Mouse (Mus musculus): ENCODE data around the gene Gabrb1.

The Gabrb1 gene

DNA sequence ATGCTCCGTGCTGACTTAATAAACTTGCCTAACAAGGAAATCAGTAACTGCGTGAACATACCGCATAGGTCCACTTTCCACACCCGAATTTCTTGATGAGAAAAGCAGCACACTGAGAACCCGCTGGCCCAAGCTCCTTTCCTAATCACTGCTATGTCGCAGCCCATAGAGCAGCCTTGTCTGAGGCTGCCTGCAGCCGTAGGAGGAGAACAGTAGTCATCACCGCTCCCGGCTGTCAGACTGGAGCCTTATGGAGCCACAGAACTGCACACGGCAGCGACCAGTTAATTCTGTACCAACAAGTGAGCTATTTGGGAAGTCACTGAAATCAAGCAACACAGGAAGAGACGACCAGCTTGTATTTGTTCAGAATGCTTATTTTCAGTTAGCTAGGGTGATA lies 500.8 kb downstream of the Gabrb1 start:
- intact Hi-C loops (cut with DNase I): no loop called here

GRCm38 (mm10) chr5:72159537-72159936 lies 501.6 kb downstream of the Gabrb1 start:
- intact Hi-C loops (cut with DNase I): no loop called here

GRCm38 (mm10) chr5:72160781-72161485 lies 503.0 kb downstream of the Gabrb1 start:
- intact Hi-C loops (cut with DNase I): no loop called here

DNA sequence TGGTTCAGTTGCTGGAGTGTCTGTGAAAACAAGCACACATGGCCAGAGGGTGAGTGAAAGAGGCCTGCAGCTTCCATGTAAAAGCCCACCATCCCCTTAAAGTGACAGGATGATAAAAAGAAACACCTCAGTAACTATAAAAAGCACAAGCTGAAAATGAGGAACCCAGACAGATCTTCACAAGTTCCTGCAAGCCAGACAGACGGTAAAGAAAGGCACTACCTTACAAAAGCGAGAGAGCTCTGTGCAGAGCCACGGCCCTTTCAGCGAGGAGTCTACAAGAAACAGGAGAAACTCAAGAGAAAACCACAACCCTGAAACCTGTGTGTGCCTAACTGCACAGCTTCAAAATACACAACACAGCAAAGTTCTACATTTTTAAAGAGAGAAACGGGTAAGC lies 504.9 kb downstream of the Gabrb1 start:
- intact Hi-C loops (cut with DNase I): no loop called here

DNA sequence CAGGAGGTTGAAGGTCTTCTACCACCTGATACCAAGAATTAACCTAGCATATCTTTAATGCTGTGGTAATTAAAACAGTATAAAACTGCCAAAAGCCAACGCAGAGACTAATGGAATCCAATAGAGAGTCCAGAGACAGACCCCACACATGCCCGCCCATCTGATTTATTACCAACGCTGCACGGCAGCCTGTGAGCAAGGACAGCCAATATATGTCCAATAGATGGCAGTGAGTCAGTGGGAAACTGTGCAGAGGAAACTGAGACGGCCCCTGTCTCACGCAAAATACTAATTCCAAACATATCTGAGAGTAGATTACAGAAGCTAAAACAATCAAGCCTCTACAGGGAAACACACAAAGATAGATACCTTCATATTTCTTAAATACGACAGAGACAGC lies 506.5 kb downstream of the Gabrb1 start:
- intact Hi-C loops (cut with DNase I): no loop called here

GRCm38 (mm10) chr5:72167594-72168284 lies 509.8 kb downstream of the Gabrb1 start, which contains the start of gene Commd8:
Gene Commd8 (minus strand): TSS chr5:72168189.
- intact Hi-C loops (cut with DNase I): no loop called here

GRCm38 (mm10) chr5:72168285-72168621 lies 510.3 kb downstream of the Gabrb1 start:
- intact Hi-C loops (cut with DNase I): no loop called here

- intact Hi-C loops (cut with DNase I): no loop called here
Measured at GRCm38 (mm10) chr5:72170067-72170466, 512.2 kb downstream of the Gabrb1 start.

DNA sequence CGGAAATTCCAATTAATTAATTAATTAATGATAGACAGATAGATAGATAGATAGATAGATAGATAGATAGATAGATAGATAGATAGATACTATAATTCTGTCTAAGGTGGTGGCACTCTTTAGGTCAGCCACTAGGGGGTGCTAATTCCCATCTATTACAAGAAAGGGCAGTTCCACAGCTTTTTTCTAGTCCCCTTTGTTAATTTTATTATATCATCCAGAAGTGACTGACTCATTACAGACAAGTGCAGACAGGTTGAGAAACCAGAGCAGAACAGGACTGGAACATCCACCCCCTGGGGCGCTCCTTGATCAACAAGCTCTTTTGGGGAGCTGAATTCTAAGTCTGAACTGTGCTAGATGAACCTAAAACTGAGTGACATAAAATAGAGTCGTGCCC lies 514.8 kb downstream of the Gabrb1 start:
- intact Hi-C loops (cut with DNase I): loop anchor here (1.0 kb wide), 1 partner anchor 96 kb away; no protein-coding TSS in a partner anchor

GRCm38 (mm10) chr5:72173521-72173920 lies 515.6 kb downstream of the Gabrb1 start:
- intact Hi-C loops (cut with DNase I): no loop called here

DNA sequence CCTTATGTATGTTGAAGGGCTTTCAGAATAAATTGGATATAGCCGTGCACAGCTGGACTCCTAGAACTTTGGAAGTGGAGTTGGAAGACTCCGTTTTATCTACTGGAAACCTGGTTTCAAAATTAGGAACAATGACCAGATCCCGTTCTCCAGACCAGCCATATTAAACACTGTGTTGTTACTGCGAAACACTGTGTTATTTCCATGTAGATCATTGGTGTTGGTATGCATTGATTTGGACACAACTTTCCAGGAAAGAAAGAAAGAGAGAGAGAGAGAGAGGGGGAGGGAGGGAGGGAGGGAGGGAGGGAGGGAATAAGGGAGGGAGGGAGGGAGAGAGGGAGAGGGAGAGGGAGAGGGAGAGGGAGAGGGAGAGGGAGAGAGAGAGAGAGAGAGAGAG lies 517.1 kb downstream of the Gabrb1 start:
- intact Hi-C loops (cut with DNase I): no loop called here

DNA sequence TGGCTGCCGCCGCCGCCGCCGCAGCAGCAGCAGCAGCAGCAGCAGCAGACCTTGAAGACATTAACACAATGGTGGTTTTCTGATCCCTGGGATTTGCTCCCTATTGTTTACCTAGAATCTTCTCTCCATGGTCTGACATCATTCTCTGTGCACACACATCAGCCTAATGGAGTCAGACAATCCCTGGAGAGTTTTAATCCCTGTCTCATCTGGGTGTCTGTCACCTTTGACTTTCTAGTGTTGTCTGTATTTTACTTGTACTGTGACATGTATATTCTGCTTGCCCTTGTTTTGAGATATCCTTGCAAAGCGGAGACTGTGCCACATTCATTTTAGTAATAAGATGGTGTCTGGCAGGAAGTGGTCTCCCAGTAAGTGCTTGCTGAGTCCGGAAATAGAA lies 517.6 kb downstream of the Gabrb1 start:
- intact Hi-C loops (cut with DNase I): no loop called here

GRCm38 (mm10) chr5:72181194-72181593 lies 523.3 kb downstream of the Gabrb1 start:
- intact Hi-C loops (cut with DNase I): no loop called here

DNA sequence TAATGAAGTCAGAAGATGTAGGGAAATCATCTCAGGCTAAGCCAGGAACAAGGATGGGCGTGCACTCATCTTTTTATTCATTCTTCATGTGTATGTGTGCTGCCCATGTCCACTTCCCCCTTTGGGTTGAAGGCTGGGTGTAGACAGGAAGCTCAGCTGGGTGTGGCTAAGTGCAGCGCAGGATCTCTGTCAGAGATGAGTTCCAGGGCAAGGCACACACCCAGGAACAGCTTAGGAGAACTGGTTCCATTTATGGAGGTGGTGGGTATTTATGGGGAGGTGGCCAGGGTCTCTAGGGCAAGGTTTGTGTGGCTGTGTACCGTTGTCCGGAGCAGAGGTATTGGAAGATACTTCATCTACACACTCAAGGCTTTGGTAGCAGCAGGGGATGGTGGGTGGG lies 524.9 kb downstream of the Gabrb1 start:
- intact Hi-C loops (cut with DNase I): no loop called here

- intact Hi-C loops (cut with DNase I): no loop called here
Measured at GRCm38 (mm10) chr5:72183929-72184328, 526.0 kb downstream of the Gabrb1 start.

DNA sequence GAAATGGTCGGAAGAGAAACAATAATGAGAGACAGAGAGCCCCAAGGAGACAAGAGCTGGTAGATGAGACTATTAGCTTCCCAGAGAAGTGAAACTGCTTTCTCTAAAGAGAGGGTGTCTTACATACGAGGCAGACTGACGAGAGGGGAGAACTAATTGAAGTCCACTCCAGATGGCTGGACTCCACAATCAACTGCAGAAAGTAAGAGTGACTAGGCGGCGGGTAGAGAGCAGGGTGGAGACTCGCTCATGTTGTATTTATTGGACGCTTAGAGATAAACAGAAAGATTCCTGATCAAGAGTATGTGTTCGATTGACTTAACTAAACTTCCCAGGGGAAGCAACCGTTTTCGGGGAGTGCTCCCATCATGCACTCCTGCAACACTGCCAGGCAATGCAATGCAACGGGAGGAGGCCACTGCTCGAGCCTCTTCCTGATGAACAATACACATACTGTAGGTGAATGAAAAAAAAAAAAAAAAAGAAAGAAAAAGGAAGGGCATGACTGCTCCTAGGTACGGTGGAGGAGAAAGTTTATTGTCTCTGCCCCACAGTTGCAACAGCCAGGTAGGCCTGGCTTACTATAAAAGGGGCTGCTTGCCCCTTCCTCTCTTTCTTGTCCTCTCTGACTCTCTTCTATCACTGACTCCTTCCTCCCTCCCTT lies 526.7 kb downstream of the Gabrb1 start:
- intact Hi-C loops (cut with DNase I): no loop called here

- intact Hi-C loops (cut with DNase I): no loop called here
Measured at GRCm38 (mm10) chr5:72191154-72191553, 533.2 kb downstream of the Gabrb1 start.

- intact Hi-C loops (cut with DNase I): no loop called here
Measured at GRCm38 (mm10) chr5:72191932-72192331, 534.0 kb downstream of the Gabrb1 start.

- intact Hi-C loops (cut with DNase I): no loop called here
Measured at GRCm38 (mm10) chr5:72195442-72195841, 537.5 kb downstream of the Gabrb1 start.
